Mouse (Mus musculus) embryonic facial prominence, embryonic 15.5 days (tissue): ENCODE measurements around the gene Zc3h10. TPM values are rescaled to one million over a fixed set of nuclear protein-coding genes. Genes with fewer than 3 reads are reported as not detected.

Experiments
- ATAC-seq: fragments of 200-750 bp; cut with Nextera tagmentation; 2 replicates; pipeline ENCODE4 v1.8.0; 2017; ENCODE audit warnings: low read depth, moderate TSS enrichment; ENCODE audit not compliant: insufficient number of reproducible peaks, low FRiP score, low TSS enrichment
- H3K27ac ChIP-seq: fragments of 300-500 bp; sonication (generic); replicated peaks from 2 replicates; pipeline ENCODE4 v1.5.1; 2015; ENCODE audit warnings: mild to moderate bottlenecking, inconsistent platforms
- H3K27me3 ChIP-seq: fragments of 300-500 bp; sonication (generic); 2 replicates; pipeline ENCODE4 v1.6.1; 2015; ENCODE audit warnings: inconsistent platforms
- H3K36me3 ChIP-seq: fragments of 300-500 bp; sonication (generic); 2 replicates; pipeline ENCODE4 v1.6.1; 2015; ENCODE audit warnings: mild to moderate bottlenecking, inconsistent platforms
- H3K4me1 ChIP-seq: fragments of 300-500 bp; sonication (generic); 2 replicates; pipeline ENCODE4 v1.6.1; 2015; ENCODE audit warnings: inconsistent platforms
- H3K4me2 ChIP-seq: fragments of 300-500 bp; sonication (generic); replicated peaks from 2 replicates; pipeline ENCODE4 v1.6.1; 2015; ENCODE audit warnings: mild to moderate bottlenecking, inconsistent platforms
- H3K4me3 ChIP-seq: fragments of 300-500 bp; sonication (generic); replicated peaks from 2 replicates; pipeline ENCODE4 v1.5.1; 2015; ENCODE audit warnings: mild to moderate bottlenecking, inconsistent platforms
- H3K9ac ChIP-seq: fragments of 300-500 bp; sonication (generic); 2 replicates; pipeline ENCODE4 v1.6.1; 2015; ENCODE audit warnings: inconsistent platforms
- H3K9me3 ChIP-seq: fragments of 300-500 bp; sonication (generic); replicated peaks from 2 replicates; pipeline ENCODE4 v1.6.1; 2016; ENCODE audit warnings: inconsistent platforms
- WGBS: fragments of 180-500 bp; shearing (Covaris S2); methylation state at CpG from one replicate; pipeline ENCODE4 v1.1.7; 2015; 5-methylcytosine and 5-hydroxymethylcytosine counted together
- polyA plus RNA-seq: library from polyadenylated mRNA; unstranded; fragments of >200 nt; fragmentation: Nextera tagmentation; extraction: Ambion mirVana; gene quantifications from 2 replicates; pipeline ENCODE4 v1.2.1, GENCODE M21; 2015

The Zc3h10 gene
- 15.8 and 16.0 TPM in 2 replicates for polyA plus RNA-seq

DNA sequence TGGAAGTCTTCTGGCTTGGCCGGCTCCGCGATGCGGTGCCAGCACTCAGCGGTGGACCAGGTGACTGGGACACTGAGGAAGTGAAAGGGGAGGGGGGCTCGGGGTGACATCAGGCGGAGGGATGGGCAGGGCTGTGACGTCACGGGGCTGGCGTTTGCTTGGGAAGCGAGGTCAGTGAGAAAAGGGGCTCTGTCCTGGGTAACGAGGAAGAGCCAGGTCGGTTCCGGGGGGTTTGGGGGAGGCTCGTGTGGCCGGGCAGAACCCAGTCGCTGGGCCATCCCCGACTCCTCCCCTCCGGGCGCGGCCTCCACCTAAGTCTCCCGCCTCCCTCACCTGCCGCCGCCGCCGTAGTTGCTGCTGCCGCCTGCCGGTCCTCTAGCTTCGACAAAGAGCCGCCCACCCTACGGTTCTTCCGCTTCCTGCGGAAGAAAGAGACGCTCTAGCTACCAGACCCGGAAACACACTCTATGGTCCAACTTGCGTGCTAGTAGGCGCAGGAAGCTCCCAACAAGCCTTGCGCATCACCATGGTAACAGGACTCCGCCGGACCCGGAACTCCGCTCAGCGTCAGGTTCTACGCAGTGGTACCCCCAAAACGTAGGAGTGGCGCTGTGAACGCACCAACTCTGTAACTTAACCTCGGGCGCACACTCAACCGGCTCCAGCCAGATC is at the start of gene Zc3h10:
Zc3h10 (minus strand) TSS at position 414 of the 672 bp plus-strand sequence.
- peak; percentile 93 for ATAC-seq
- WGBS, result under 1% methylated on average over 43 of the region's 50 CpGs
- no peaks in the 10 kb centered on the region for H3K9me3 ChIP-seq
- peak within 1 kb of the TSS; percentile 97 for H3K27ac ChIP-seq
- peak within 1 kb of the TSS; percentile 81 for H3K4me2 ChIP-seq
- peaks cover 13% of the 10 kb centered on the region; the same call in 1 of the 2 replicates for H3K4me1 ChIP-seq
- H3K36me3 ChIP-seq, result peaks cover 31% of the 10 kb centered on the region
- peak within 1 kb of the TSS; percentile 80 for H3K4me3 ChIP-seq
- H3K9ac ChIP-seq, result peak within 1 kb of the TSS; percentile 79
- H3K27me3 ChIP-seq, result no peaks in the 10 kb centered on the region

GRCm38 (mm10) chr10:128592797-128593196 is 45.2 kb upstream of the Zc3h10 start:
- Histone ChIP-seq H3K4me2 (no peak overlapping the region), H3K9ac (no peak overlapping the region), H3K36me3 (no peaks in the 10 kb centered on the region), H3K4me3 (no peak overlapping the region), H3K27ac (no peak overlapping the region), H3K27me3 (peaks cover 17% of the 10 kb centered on the region), H3K4me1 (peaks cover 10% of the 10 kb centered on the region), H3K9me3 (no peaks in the 10 kb centered on the region)
- ATAC-seq, result no peak
- WGBS, result 80% methylated on average over 5 of the region's 5 CpGs

DNA sequence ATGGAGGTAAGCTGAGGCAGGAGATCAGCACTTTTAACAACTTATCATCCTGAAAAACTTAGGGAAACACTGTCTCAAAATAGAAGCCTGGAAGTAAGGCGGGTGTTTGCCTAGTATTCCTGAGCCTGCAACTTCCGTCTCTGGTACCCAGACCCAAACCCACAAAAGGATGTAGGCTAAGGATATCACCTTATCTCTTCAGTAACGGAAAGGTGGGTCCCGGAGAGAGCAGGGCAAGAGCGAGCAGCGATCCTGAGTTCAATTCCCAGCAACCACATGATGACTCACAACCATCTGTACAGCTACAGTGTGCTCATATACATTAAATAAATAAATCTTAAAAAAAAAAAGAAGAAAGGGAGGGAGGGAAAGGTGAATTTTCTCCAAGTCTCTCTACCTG is 43.9 kb upstream of the Zc3h10 start:
- H3K27me3 ChIP-seq, result peaks cover 30% of the 10 kb centered on the region
- H3K36me3 ChIP-seq, result no peaks in the 10 kb centered on the region
- no peak for ATAC-seq

DNA sequence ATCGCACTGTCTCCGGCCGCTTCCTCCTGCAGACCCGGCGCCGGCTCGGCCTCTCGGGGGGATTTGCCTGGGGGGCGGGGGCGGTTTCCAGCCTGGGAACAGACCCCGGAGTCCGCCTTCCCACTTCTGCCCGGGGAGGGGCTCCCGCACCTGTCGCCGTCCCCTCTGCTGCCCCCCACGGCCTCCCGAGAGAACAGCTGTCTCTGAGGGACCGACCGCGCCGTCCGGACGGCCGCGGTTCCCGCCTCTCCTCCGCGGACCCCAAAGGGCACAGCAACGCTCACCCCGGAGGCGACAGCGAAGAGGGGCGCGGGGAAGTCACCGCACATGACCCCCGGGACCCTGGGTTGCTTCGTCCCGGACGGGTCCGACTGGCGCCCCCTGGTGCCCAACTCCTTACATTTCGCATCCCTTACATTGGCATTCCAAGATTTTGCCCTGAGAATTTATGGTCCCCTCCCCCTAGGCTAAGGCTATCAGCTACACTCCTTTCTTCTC is 42.7 kb upstream of the Zc3h10 start:
- WGBS, result under 1% methylated on average over 41 of the region's 43 CpGs
- Histone ChIP-seq H3K9ac (peak overlapping the region; percentile 10), H3K9me3 (no peaks in the 10 kb centered on the region), H3K4me1 (peaks cover 25% of the 10 kb centered on the region), H3K36me3 (no peaks in the 10 kb centered on the region), H3K4me2 (peak overlapping the region; percentile 83), H3K27me3 (peaks cover 32% of the 10 kb centered on the region), H3K27ac (peak overlapping the region; percentile 92), H3K4me3 (peak overlapping the region; percentile 64)
- 0 out of 2 replicates have a peak, but pooled peaks have one; percentile 29 for ATAC-seq

More for the DNA sequence above, 43.9 kb upstream of the Zc3h10 start:
- WGBS, result 87% methylated on average over 6 of the region's 6 CpGs
- Histone ChIP-seq H3K9ac (no peak overlapping the region), H3K4me2 (no peak overlapping the region), H3K4me3 (no peak overlapping the region), H3K4me1 (peaks cover 21% of the 10 kb centered on the region), H3K9me3 (no peaks in the 10 kb centered on the region), H3K27ac (no peak overlapping the region)

DNA sequence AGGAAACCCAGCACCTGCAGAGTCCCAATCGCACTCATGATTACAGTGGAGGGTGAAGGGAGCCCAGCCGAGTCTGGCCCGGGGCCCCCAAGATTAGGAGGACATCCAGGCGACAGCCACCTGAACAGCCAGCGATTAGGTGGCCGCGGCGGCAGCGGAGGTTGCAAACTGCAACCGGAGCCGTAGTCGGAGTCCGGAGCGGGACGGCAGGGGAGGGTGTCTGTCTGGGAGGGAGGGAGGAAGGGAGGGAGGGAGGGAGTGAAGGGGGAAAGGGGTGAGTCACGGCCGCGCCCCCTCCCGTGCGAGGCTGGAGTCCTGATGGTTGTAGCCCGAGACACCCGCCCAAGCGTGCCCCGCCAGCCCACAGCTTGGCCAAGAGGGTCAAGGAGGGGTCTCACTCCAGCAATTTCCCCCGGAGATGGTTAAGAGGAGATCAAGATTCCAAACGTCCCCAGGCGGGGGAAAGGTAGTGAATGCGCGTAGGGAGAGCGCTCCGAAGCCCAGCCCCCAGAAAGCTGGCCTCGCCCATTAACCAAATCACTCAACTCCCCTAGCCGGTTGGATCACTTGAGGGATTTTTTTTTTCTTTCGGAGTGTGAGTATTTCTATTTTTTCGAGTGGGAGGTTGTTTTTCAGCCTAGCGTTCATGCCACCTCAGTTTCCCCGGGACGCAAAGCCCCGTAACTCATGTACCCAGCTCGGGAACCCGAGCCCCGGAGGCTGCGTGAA is 42.1 kb upstream of the Zc3h10 start, which contains the start of gene Erbb3:
Erbb3 (minus strand) TSS at position 189 of the 729 bp plus-strand sequence.
- Histone ChIP-seq H3K4me2 (peak within 1 kb of the TSS; percentile 83), H3K4me1 (peaks cover 28% of the 10 kb centered on the region), H3K27ac (peak within 1 kb of the TSS; percentile 92), H3K36me3 (no peaks in the 10 kb centered on the region), H3K4me3 (peak within 1 kb of the TSS; percentile 64), H3K9me3 (no peaks in the 10 kb centered on the region), H3K27me3 (peaks cover 32% of the 10 kb centered on the region), H3K9ac (peak within 1 kb of the TSS; percentile 48)
- ATAC-seq, result peak; percentile 52
- under 1% methylated on average over 43 of the region's 43 CpGs for WGBS

GRCm38 (mm10) chr10:128588775-128589463 is 41.3 kb upstream of the Zc3h10 start:
- ATAC-seq, result 0 out of 2 replicates have a peak, but pooled peaks have one; percentile 34
- Histone ChIP-seq H3K4me2 (peak overlapping the region; percentile 83), H3K27me3 (peaks cover 32% of the 10 kb centered on the region), H3K9me3 (no peaks in the 10 kb centered on the region), H3K36me3 (no peaks in the 10 kb centered on the region), H3K27ac (peak overlapping the region; percentile 92), H3K9ac (peak overlapping the region; percentile 48), H3K4me1 (peaks cover 35% of the 10 kb centered on the region), H3K4me3 (peak overlapping the region; percentile 64)
- 2% methylated on average over 23 of the region's 23 CpGs for WGBS

GRCm38 (mm10) chr10:128588136-128588535 is 40.6 kb upstream of the Zc3h10 start:
- 6% methylated on average over 1 of the region's 1 CpGs for WGBS
- Histone ChIP-seq H3K9me3 (no peaks in the 10 kb centered on the region), H3K4me1 (peaks cover 41% of the 10 kb centered on the region), H3K36me3 (no peaks in the 10 kb centered on the region), H3K9ac (no peak overlapping the region), H3K4me3 (peak overlapping the region; percentile 64), H3K4me2 (peak overlapping the region; percentile 83), H3K27me3 (peaks cover 32% of the 10 kb centered on the region), H3K27ac (peak overlapping the region; percentile 92; the same call in 1 of the 2 replicates)
- no peak for ATAC-seq

DNA sequence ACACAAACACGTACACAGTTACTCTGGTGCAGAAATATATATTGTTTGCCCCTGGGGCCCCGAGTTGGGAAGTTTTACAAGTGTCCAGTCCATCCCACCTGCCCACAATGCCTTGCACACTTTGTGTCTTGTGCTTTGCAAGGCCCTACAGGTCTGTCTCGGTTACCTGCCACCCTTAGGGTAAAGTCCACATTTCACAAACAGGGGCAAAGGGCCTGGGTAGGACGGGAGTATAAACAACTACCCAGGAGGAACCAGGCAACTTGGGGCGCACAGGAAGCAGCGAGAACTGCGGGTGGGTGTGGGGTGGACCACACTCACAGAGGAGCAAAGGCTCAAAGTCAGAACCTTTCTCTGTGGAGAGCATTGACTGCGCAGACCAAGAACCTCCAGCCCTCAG is 40.1 kb upstream of the Zc3h10 start:
- WGBS, result 27% methylated on average over 8 of the region's 8 CpGs
- Histone ChIP-seq H3K9ac (no peak overlapping the region), H3K27ac (peak overlapping the region; percentile 92), H3K27me3 (peaks cover 32% of the 10 kb centered on the region), H3K4me3 (peak overlapping the region; percentile 64), H3K9me3 (no peaks in the 10 kb centered on the region), H3K4me1 (peaks cover 41% of the 10 kb centered on the region), H3K36me3 (no peaks in the 10 kb centered on the region), H3K4me2 (peak overlapping the region; percentile 83)
- ATAC-seq, result no peak

- H3K9ac ChIP-seq, result no peak overlapping the region
These were observed 39.5 kb upstream of the Zc3h10 start for GRCm38 (mm10) chr10:128587120-128587519.

DNA sequence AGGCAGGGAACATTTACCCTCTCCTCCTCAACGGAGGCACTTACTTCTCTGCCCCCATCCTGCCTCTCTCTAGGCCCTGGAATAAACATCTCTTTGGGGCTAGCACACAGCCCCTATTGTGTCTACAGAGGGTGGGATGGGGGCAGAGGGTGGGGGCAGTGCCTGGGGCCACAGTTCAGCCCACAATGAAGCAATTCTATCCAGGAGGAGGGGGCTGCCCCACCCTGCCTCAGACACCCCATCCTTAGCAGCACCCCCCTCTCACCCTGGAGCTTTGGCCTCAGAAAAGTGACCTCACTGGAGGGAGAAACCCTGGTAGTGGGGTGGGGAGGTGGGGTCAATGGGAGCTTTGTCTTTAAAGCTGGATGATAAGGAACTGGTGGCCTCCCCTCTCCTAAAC is 39.0 kb upstream of the Zc3h10 start:
- 5% methylated on average over 1 of the region's 1 CpGs for WGBS
- no peaks in the 10 kb centered on the region for H3K9me3 ChIP-seq
- H3K9ac ChIP-seq, result no peak overlapping the region
- H3K4me2 ChIP-seq, result 0 out of 2 replicates have a peak overlapping the region, but pooled peaks have one; percentile 83
- peak; percentile 20; the same call in 1 of the 2 replicates for ATAC-seq
- H3K27me3 ChIP-seq, result peaks cover 32% of the 10 kb centered on the region
- peak overlapping the region; percentile 34; the same call in 1 of the 2 replicates for H3K27ac ChIP-seq
- H3K36me3 ChIP-seq, result peaks cover 3% of the 10 kb centered on the region; the same call in 1 of the 2 replicates
- peak overlapping the region; percentile 64; the same call in 1 of the 2 replicates for H3K4me3 ChIP-seq
- peaks cover 41% of the 10 kb centered on the region for H3K4me1 ChIP-seq

More at GRCm38 (mm10) chr10:128587120-128587519, 39.5 kb upstream of the Zc3h10 start:
- Histone ChIP-seq H3K27me3 (peaks cover 32% of the 10 kb centered on the region), H3K9me3 (no peaks in the 10 kb centered on the region), H3K4me2 (peak overlapping the region; percentile 83), H3K27ac (peak overlapping the region; percentile 92), H3K36me3 (no peaks in the 10 kb centered on the region), H3K4me3 (peak overlapping the region; percentile 64), H3K4me1 (peaks cover 41% of the 10 kb centered on the region)
- ATAC-seq, result no peak
- 23% methylated on average over 4 of the region's 4 CpGs for WGBS
